Mouse (Mus musculus): ENCODE data around the gene Nav2. TPM values are rescaled to one million over a fixed set of nuclear protein-coding genes. Genes with fewer than 3 reads are reported as not detected.

Gene Nav2
- polyA plus RNA-seq, 1 experiment, result 4.4 TPM

GRCm38 (mm10) chr7:49032216-49032615 lies 123.7 kb downstream of the Nav2 start:
- DNase-seq (ENCODE audit: low read depth, low spot score), result no peak
- WGBS, result 57% methylated on average over 4 of the region's 4 CpGs

GRCm38 (mm10) chr7:49034253-49034652 lies 125.7 kb downstream of the Nav2 start:
- 91% methylated on average over 2 of the region's 2 CpGs for WGBS
- no peak for DNase-seq (ENCODE audit: low read depth, low spot score)

GRCm38 (mm10) chr7:49040163-49040562 lies 131.6 kb downstream of the Nav2 start:
- DNase-seq (ENCODE audit: low read depth, low spot score), result no peak
- WGBS, result 79% methylated on average over 8 of the region's 8 CpGs

- WGBS, result 57% methylated on average over 4 of the region's 4 CpGs
- no peak for DNase-seq (ENCODE audit: low read depth, low spot score)
Measured at GRCm38 (mm10) chr7:49041334-49042070, 133.0 kb downstream of the Nav2 start.

GRCm38 (mm10) chr7:49045499-49046346 lies 137.2 kb downstream of the Nav2 start:
- 56% methylated on average over 6 of the region's 6 CpGs for WGBS
- DNase-seq (ENCODE audit: low read depth, low spot score), result no peak

- WGBS, result 39% methylated on average over 6 of the region's 6 CpGs
- no peak for DNase-seq (ENCODE audit: low read depth, low spot score)
Measured at GRCm38 (mm10) chr7:49046347-49046989, 138.0 kb downstream of the Nav2 start.

- 36% methylated on average over 8 of the region's 8 CpGs for WGBS
- no peak for DNase-seq (ENCODE audit: low read depth, low spot score)
Measured at GRCm38 (mm10) chr7:49047336-49047735, 138.8 kb downstream of the Nav2 start.

- no peak for DNase-seq (ENCODE audit: low read depth, low spot score)
- 83% methylated on average over 9 of the region's 9 CpGs for WGBS
Measured at GRCm38 (mm10) chr7:49052871-49053618, 144.5 kb downstream of the Nav2 start.

- no peak for DNase-seq (ENCODE audit: low read depth, low spot score)
- 79% methylated on average over 10 of the region's 10 CpGs for WGBS
Measured at GRCm38 (mm10) chr7:49055273-49055672, 146.8 kb downstream of the Nav2 start.

- 78% methylated on average over 8 of the region's 8 CpGs for WGBS
- no peak for DNase-seq (ENCODE audit: low read depth, low spot score)
Measured at GRCm38 (mm10) chr7:49058304-49059012, 149.9 kb downstream of the Nav2 start.

GRCm38 (mm10) chr7:49064792-49065521 lies 156.4 kb downstream of the Nav2 start:
- DNase-seq (ENCODE audit: low read depth, low spot score), result no peak
- WGBS, result 71% methylated on average over 4 of the region's 4 CpGs

GRCm38 (mm10) chr7:49065621-49066475 lies 157.3 kb downstream of the Nav2 start:
- WGBS, result 57% methylated on average over 9 of the region's 9 CpGs

GRCm38 (mm10) chr7:49066828-49067227 lies 158.3 kb downstream of the Nav2 start:
- WGBS, result 95% methylated on average over 1 of the region's 1 CpGs
- DNase-seq (ENCODE audit: low read depth, low spot score), result no peak

More at GRCm38 (mm10) chr7:49065621-49066475, 157.3 kb downstream of the Nav2 start:
- no peak for DNase-seq (ENCODE audit: low read depth, low spot score)

GRCm38 (mm10) chr7:49069396-49069961 lies 161.0 kb downstream of the Nav2 start:
- WGBS, result 52% methylated on average over 12 of the region's 12 CpGs
- DNase-seq (ENCODE audit: low read depth, low spot score), result no peak

- DNase-seq (ENCODE audit: low read depth, low spot score), result no peak
- 56% methylated on average over 1 of the region's 1 CpGs for whole genome bisulfite sequencing
Measured at GRCm38 (mm10) chr7:49070621-49071020, 162.1 kb downstream of the Nav2 start.

GRCm38 (mm10) chr7:49071141-49071567 lies 162.6 kb downstream of the Nav2 start:
- DNase-seq (ENCODE audit: low read depth, low spot score), result no peak
- WGBS, result 49% methylated on average over 7 of the region's 7 CpGs

- WGBS, result 57% methylated on average over 10 of the region's 10 CpGs
- no peak for DNase-seq (ENCODE audit: low read depth, low spot score)
Measured at GRCm38 (mm10) chr7:49075333-49075934, 166.9 kb downstream of the Nav2 start.

Measured in large intestine, adult 2 months (tissue).